Mouse (Mus musculus): Measurements from ENCODE around the gene Atp6v0b.
A peak's percentile ranks its signal among the peaks of the same experiment; 100 is the strongest.

Gene Atp6v0b

DNA sequence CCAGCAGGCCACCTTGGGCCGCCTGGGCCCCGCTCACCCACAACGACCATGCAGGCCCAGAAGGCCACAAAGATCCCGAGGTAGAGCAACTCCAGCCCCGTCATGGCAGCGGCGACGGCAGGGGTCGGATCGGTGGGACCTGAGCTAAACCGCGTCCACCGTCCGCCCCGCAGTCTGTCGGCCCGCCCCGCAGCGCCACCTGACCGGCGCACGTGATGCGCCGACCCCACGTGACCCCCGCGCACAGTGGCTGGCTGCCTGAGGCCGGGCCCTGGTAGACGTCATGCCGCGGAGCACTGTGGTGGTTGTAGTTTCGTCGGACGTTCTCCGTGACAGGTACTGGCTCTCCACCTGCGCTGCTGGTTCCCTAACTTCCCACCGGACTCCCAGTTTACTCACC is at the start of gene Atp6v0b:
TSS of gene Atp6v0b (minus strand) at position 201 of the 400 bp plus-strand sequence.
- DNase-seq, result peak; percentile 96

- DNase-seq, result no peak
These were observed 46.9 kb upstream of the Atp6v0b start for GRCm38 (mm10) chr4:117934081-117934480.

GRCm38 (mm10) chr4:117933248-117933647 is 46.1 kb upstream of the Atp6v0b start:
- no peak for DNase-seq

DNA sequence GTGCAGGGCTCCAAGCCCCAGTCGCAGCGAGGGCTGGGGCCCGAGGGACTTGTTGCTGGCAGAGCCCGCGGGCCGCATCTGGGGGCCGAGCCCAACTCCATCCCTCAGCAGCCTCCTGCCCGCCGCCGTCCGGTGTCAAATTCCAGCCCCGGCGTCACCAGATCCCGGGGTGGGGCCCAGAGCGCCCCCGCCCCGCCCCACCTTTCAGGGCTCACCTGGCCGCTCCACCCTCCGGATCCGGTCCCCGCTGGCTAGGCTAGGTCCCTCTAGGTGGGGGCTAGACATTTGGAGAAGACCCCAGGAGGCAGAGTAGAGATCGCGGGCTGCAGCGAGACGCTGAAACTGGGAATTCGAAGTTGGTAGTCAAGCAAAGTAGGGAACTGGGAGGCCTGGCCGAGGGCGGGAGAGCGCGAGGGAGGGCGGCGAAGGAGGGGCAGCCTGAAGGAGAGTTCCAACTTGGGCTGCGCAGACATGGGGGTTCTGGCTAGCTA is 42.3 kb upstream of the Atp6v0b start, which contains the start of gene Artn:
TSS of gene Artn (minus strand) at position 373 of the 491 bp plus-strand sequence.
- no peak for DNase-seq

DNA sequence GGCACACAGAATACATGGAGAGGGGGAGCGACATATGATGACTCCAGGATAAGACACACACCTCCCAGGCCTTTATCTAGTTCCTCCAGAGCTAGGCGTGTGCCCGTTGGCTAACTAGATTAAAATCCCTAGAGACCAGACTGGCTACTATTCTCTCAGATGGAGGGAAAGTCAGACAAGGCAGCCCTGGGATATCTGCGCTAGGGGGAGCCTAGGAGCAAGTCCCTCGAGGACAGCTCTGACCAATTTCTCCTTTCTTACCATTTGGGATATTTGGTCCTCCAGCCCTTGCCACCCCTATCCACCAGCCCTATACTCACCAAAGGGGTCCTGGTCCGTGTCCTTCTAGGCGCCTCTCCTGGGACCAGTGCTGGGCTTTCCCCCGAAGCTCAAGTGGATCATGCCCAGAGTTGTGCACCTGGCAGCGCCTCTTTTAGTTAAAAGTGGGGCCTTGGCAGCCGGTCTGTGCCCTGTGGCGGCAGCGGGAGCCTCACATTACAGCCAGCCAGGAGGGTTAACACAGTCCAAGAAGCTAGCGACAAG is 41.6 kb upstream of the Atp6v0b start:
- DNase-seq, result peak; percentile 63

- peak; percentile 58 for DNase-seq
These were observed 41.1 kb upstream of the Atp6v0b start for GRCm38 (mm10) chr4:117928234-117928633.

DNA sequence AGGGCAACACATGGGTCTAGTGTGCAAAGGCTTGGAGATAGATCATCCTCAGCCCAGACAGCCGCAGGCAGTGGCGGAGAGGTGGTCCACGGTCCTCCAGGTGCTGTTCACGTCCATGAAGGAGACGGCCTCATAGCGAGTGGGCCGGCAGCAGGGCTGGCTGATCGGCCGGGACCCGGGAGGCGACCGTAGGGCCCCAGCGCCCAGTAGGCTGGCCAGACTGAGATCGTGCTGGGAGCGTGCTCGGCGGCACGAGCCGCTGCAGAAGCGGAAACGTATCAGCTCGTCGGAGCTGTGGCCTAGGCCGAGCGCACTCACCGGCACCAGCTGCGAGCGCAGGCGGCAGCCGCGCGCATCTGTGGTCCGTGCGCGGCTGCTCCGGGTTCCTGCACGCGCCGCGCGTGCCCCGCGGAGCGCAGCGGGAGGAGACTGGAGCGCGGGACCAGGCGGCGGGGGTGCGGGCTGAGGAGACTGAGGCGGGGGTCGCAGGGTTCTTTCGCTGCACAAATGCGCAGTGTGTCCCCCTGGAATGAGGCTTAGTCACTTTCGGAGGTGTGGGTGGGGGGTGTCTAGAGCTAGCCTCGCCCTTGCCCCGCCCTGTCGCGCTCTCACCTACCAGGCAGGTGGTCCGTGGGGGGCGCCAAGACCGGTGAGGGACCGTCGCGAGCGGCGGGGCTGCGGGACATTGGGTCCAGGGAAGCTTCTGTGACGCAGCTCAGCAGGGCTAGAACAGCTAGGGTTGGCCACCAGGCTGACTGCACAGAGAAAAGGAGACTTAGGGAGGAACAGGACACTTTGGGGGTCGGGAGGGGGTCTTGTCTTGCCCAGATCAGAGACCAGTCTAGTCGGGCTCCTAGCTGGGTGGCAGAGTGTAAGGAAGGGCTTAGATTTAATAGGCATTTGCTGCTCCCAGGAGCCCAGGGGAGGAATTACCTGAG is 39.7 kb upstream of the Atp6v0b start:
- DNase-seq, result peak; percentile 62

GRCm38 (mm10) chr4:117924916-117925315 is 37.8 kb upstream of the Atp6v0b start:
- no peak for DNase-seq

GRCm38 (mm10) chr4:117923450-117923849 is 36.3 kb upstream of the Atp6v0b start:
- DNase-seq, result no peak

GRCm38 (mm10) chr4:117921358-117921757 is 34.2 kb upstream of the Atp6v0b start:
- DNase-seq, result no peak

- no peak for DNase-seq
These were observed 31.6 kb upstream of the Atp6v0b start for GRCm38 (mm10) chr4:117918762-117919161.

DNA sequence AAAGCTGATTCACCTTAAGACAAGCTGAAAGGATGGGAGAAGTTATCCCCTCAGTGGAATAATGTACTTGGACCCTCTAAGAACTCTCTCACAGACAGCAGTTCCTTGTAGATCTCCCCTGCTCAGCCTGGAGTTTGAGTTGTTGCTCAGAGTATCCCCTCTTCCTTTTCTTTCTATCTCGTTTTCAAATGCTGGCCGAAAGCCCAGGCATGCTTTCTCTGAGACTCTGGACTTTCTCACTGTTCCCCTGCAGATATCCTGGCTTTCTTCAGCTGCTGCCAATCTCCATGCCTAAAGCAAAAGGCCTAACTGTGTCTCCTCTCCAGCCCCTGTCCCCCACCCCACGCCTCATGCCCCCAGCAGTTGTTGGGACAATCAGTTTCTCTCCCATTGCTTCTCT is 31.1 kb upstream of the Atp6v0b start:
- DNase-seq, result peak; percentile 15

DNA sequence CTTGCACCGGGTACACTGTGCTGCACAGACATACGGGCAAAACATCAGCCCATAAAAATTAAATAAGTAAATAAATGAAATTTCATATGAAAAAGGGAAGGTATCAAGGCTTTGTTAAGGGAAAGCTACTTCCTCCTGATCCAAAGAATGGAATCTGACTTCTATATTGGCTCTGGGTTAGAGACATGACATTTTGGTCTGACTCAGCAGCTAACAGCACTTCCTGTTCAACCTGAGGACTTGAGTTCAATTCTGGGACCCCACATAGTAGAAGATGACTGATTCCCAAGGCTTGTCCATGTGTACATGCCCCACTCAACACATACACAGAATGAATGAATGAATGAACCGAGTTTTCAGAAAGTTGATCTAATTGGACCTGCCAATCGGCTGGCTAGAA is 30.7 kb upstream of the Atp6v0b start:
- DNase-seq, result peak; percentile 8

DNA sequence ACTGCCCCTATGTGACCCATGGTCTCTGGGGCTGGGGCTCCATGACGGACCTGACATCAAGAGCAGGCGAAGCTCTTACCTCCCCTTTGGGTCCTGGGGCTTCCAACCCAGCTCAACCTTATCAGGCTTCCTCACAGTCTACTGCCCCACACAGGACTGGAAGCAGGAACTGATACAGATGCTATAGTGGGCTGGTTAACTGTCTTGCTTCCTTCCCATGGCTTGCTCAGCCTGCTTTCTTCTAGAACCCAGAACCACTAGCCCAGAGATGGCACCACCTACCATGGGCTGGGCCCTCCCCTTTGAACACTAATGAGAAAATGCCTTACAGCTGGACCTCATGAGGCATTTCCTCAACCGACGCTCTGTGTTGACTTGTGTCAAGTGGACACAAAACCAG is 30.3 kb upstream of the Atp6v0b start:
- DNase-seq, result no peak

DNA sequence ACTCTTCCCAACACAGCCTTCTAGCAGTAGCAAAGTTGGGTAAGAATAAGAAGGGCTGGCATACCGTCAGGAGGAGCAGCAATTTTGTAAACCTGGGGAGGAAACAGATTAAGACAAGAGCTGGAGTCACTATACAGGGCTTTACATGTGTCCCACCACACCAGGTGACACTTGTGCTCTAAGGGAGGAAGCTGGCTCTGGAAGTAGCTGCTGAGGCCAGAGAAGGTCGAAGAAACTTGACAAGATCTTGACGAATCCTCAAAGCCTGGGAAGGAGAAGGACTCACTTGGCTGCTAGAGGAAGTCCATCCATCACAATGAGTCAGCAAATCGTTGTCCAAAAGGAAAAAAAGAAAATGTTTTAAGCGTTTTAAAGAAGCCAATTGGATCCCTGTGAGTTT is 29.3 kb upstream of the Atp6v0b start:
- peak; percentile 45 for DNase-seq

DNA sequence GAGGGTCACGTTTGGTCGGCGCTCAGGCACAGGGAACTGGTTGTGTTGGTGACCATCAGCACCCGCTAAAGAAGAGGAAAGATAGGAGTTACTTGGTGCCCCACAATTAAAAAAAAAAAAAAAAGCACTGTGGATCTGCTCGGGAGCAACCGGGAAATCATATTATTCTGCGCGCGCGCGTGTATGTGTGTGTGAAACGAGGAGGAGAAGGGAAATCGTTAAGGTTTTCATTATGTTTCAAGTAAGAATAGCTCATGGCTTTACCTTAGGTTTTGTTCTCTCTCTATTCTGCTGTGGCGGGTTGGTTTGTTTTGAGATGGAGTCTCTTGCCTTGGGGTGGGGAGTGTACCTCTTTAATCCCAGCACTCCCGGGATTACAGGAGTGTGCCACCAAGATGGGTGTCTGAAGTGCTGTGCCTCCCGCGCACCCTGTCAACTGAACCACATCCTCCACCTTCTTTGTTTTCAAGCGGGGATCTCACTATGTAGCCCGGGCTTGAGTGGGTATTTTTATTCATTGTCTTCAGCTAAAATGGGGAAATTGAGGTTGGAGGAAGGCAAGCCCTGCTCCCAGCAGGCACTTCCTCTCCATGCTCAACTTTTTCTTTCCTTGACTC is 28.5 kb upstream of the Atp6v0b start:
- DNase-seq, result peak; percentile 53

GRCm38 (mm10) chr4:117914591-117915442 is 27.7 kb upstream of the Atp6v0b start, which contains the start of gene Ipo13:
Ipo13 (minus strand) TSS chr4:117914999.
- peak; percentile 95 for DNase-seq

DNA sequence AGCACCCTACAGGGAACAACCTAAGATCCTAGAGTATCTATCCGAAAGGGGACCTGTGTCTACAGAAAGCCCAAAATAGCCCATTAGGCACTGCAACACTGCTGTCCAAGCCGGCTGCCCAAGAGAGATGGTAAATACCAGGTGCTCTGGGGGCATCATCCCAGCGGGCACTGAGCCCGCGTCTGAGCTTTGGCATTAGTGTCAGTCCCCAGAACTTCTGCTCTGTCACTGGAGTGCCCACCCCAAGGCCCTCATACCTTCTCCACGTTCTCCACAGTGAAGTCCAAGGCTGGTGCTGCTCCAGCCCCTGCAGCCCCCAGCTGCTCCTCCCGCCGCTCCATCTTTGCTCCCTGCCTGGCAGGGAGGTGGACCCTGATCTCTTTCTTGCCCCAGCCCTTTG is 26.9 kb upstream of the Atp6v0b start:
- DNase-seq, result peak; percentile 85

GRCm38 (mm10) chr4:117913421-117913820 is 26.3 kb upstream of the Atp6v0b start:
- peak; percentile 90 for DNase-seq

DNA sequence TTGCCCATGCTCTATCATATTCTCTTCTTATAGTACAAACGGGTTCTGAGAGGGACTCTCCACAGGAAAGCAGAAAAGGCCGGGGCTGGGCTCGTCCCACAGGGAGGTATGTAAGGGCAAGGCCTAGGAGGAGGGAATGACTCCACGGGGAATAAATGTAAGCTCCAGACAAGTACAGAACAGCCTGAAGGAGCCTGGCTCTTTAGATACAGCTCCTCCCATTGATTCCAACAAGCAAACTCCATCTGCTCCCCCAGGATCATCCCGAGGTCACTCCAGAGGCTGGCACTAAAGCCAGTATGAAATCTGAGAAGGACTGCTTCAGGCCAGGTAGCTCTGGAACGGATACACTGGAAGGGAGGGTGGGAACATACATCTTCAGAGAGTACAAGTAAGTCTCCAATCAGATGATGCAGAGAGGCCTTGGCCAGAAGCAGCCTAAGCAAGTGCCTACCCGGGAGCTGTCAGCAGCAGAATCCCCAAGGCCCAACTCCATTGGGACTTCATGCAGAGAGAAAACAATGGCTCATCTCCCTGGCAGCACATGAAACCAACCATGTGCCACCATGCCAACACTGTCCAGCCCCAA is 25.6 kb upstream of the Atp6v0b start:
- DNase-seq, result peak; percentile 77

DNA sequence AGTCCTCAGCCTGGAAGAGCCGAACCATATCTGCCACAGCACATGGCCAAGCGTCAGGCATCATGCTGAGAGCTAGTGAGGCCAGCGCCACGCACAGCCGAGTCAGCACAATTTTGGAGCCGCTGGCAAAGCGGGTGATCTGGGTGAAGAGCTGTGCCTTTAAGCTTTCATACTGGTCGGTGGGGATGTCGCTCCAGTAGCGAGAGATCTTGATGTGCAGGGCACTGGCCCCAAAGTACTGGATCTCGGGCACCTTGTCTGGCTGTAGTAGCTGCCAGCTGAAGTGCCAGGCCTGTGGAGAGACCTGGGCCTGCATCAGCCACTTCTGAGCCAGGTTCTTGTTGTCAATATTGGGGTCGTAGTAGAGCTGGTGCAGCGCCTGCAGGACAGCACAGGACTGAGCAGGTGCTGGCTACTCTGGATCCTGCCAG is 25.0 kb upstream of the Atp6v0b start:
- DNase-seq, result peak; percentile 80

GRCm38 (mm10) chr4:117908834-117909453 is 21.8 kb upstream of the Atp6v0b start:
- DNase-seq, result no peak

Measured in cerebellum, adult 9-11 months (tissue).